Mouse (Mus musculus) lung, adult 2 months (tissue): ENCODE measurements around the gene Ephb3. TPM values are rescaled to one million over a fixed set of nuclear protein-coding genes. Genes with fewer than 3 reads are reported as not detected.
A peak's percentile ranks its signal among the peaks of the same experiment; 100 is the strongest.

Experiments used
- DNase-seq: peaks from one replicate; pipeline ENCODE4 v3.0.0; 2022
- H3K4me1 ChIP-seq: fragments of 200-500 bp; 2 replicates; pipeline ENCODE4 v1.6.1; 2011; ENCODE audit warnings: low read length; ENCODE audit not compliant: control insufficient read depth, insufficient read depth
- H3K4me3 ChIP-seq: fragments of 200-500 bp; replicated peaks from 2 replicates; pipeline ENCODE3; 2011; ENCODE audit warnings: low read depth, mild to moderate bottlenecking, control low read depth, low read length; ENCODE audit errors: extremely low read depth
- CTCF ChIP-seq: fragments of 200-500 bp; IDR thresholded peaks from 2 replicates; pipeline ENCODE4 v1.5.1; 2011; ENCODE audit warnings: mild to moderate bottlenecking, low read length, control low read depth; ENCODE audit not compliant: insufficient read depth
- POLR2A ChIP-seq: fragments of 200-500 bp; IDR thresholded peaks from 2 replicates; pipeline ENCODE4 v1.6.1; 2011; ENCODE audit warnings: low read depth, mild to moderate bottlenecking, control low read depth, low read length, borderline replicate concordance; ENCODE audit errors: extremely low read depth
- WGBS: fragments of 180-500 bp; shearing (Covaris S2); methylation state at CpG from one replicate; pipeline ENCODE4 v1.1.7; 2018; 5-methylcytosine and 5-hydroxymethylcytosine counted together
- polyA plus RNA-seq: library from polyadenylated mRNA; depleted of rRNA; stranded (reverse); fragments of >200 nt; gene quantifications from 2 replicates; pipeline ENCODE4 v1.2.3, GENCODE M21; 2012

Ephb3 gene
- polyA plus RNA-seq, 1 experiment = 50.5 TPM

DNA sequence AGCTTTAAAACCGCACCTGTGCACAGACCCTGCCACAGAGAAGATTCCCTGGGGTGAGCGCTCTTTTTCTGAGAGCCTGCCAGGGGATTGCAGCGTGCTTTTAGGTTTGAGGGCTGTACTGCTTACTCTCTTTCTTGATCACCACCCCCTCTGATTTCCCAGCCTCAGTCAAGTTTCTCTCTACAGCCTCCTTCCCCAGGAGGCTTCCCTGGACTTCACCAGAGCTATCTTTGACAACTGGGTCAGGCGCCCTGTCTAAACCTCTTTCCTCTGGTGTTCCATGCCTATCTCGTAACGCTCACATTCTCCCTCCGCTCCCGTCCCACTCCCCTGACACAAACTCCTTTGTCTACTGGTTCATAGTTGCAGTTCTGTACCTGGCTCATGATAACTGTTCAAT lies 5.1 kb upstream of the Ephb3 start:
- 85% methylated on average over 8 of the region's 8 CpGs for WGBS

DNA sequence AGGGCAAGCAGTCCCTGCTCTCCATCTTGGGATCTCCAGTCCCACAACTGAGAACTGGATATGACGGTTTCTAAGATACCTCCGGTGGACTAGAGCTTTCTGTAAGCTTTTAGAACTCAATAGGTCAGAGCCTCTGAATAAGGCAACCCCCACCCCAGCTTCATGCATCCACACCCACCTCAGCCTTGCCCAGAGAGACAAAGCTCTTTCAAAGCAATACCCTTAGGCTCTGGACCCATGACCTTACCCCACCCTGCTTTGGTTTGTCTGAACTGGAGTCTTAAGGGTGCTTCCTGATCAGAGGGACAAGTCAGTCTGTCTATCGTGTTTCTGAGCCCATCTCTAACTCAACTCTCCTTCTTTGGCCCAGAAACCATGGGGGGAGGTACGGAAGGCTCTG lies 1.8 kb upstream of the Ephb3 start:
- 86% methylated on average over 4 of the region's 4 CpGs for WGBS
- DNase-seq = no peak
- TF ChIP-seq POLR2A = no peak
- TF ChIP-seq CTCF = no peak
- H3K4me3 ChIP-seq = no peak overlapping the region
- no peaks in the 10 kb centered on the region for H3K4me1 ChIP-seq

More for the DNA sequence above, 5.1 kb upstream of the Ephb3 start:
- no peaks in the 10 kb centered on the region for H3K4me1 ChIP-seq
- TF ChIP-seq CTCF (no peak), POLR2A (no peak)
- no peak for DNase-seq
- H3K4me3 ChIP-seq = no peak overlapping the region

GRCm38 (mm10) chr16:21205093-21205886 lies 735 bp downstream of the Ephb3 start:
- DNase-seq = peak; percentile 44
- TF ChIP-seq POLR2A = no peak
- TF ChIP-seq CTCF = no peak
- Histone ChIP-seq H3K4me3 (peak overlapping the region; percentile 60), H3K4me1 (peaks cover 8% of the 10 kb centered on the region; the same call in 1 of the 2 replicates)
- 3% methylated on average over 60 of the region's 60 CpGs for WGBS

- Histone ChIP-seq H3K4me1 (peaks cover 15% of the 10 kb centered on the region; the same call in 1 of the 2 replicates), H3K4me3 (no peak overlapping the region)
- 39% methylated on average over 4 of the region's 4 CpGs for WGBS
- TF ChIP-seq POLR2A (0 out of 2 replicates have a peak, but pooled peaks have one; percentile 8), CTCF (no peak)
- peak; percentile 52 for DNase-seq
These were observed 3.5 kb downstream of the Ephb3 start for GRCm38 (mm10) chr16:21208001-21208565.

DNA sequence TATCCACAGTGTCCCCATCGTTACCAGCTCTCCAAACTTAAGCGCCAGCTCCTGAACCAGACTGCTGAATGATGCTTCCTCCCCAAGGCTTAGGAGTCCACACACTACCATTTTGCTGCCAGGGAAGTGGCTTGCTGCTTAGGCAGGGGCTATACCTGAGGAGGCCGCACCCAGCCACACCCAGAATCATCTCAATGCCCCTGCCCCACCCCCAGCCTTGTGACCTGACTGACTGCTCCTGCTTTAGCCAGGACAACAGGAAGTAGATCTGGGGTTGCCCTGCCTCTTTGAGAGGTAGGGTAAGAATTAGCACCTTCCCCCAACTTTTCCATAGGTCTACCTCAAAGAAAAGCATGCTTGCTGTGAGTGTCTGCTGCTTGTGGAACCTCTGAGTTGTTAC lies 4.7 kb downstream of the Ephb3 start:
- Histone ChIP-seq H3K4me1 (peaks cover 15% of the 10 kb centered on the region; the same call in 1 of the 2 replicates), H3K4me3 (no peak overlapping the region)
- WGBS = 75% methylated on average over 3 of the region's 3 CpGs
- DNase-seq = peak; percentile 25
- TF ChIP-seq POLR2A = no peak
- no peak for TF ChIP-seq CTCF

DNA sequence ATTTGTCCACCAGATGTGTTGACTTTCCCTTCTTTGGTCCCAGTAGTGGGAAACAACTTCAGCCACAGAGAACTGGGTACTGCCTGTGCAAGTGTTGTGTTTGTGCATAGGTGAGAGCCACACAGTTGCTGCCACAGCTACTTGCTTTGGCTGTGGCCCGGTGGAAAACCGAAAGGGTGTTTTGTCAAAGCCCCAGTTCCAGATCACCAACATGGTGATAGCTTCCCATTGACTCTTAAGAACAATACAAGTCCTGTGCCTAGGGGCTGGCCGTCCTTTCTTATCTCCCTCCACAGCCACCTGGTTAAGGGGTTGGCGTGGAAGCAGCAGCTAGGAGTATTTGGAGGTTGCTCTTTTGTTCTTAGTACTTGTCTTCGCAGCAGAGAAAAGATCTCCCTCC lies 5.6 kb downstream of the Ephb3 start:
- Histone ChIP-seq H3K4me1 (peaks cover 15% of the 10 kb centered on the region; the same call in 1 of the 2 replicates), H3K4me3 (no peak overlapping the region)
- 37% methylated on average over 5 of the region's 5 CpGs for WGBS
- no peak for DNase-seq
- no peak for TF ChIP-seq CTCF
- no peak for TF ChIP-seq POLR2A

GRCm38 (mm10) chr16:21210667-21211338 lies 6.2 kb downstream of the Ephb3 start:
- peaks cover 15% of the 10 kb centered on the region; the same call in 1 of the 2 replicates for H3K4me1 ChIP-seq
- TF ChIP-seq POLR2A (peak; percentile 10; the same call in 1 of the 2 replicates), CTCF (no peak)
- WGBS = 4% methylated on average over 22 of the region's 25 CpGs
- peak overlapping the region; percentile 30 for H3K4me3 ChIP-seq
- DNase-seq = peak; percentile 73

GRCm38 (mm10) chr16:21211501-21211900 lies 6.9 kb downstream of the Ephb3 start:
- WGBS = 53% methylated on average over 4 of the region's 4 CpGs
- TF ChIP-seq POLR2A (no peak), CTCF (no peak)
- peak overlapping the region; percentile 30 for H3K4me3 ChIP-seq

DNA sequence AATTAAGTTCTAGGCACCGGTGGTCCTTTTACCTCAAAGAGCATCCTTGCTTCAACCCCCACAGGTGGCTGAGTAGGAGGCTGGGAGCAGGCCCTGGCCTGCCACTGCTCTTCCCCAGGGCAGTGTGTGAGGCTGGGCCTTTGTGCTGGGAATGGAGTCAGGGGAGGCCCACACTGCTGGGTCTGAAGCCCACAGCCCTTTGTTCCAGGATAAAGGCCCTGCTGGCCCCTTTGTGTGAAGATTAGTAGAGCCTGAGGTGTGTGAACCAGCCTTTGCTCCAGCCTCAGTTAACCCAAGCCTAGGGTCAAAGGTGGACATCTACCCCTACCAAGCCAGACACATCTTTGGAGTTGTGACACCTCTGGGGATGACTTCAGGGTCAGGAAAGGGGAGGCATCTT lies 7.8 kb downstream of the Ephb3 start:
- no peak for TF ChIP-seq CTCF
- no peak for TF ChIP-seq POLR2A
- DNase-seq = no peak
- peaks cover 15% of the 10 kb centered on the region; the same call in 1 of the 2 replicates for H3K4me1 ChIP-seq
- H3K4me3 ChIP-seq = no peak overlapping the region
- WGBS = 73% methylated on average over 1 of the region's 1 CpGs

More at GRCm38 (mm10) chr16:21211501-21211900, 6.9 kb downstream of the Ephb3 start:
- H3K4me1 ChIP-seq = peaks cover 15% of the 10 kb centered on the region; the same call in 1 of the 2 replicates
- no peak for DNase-seq

DNA sequence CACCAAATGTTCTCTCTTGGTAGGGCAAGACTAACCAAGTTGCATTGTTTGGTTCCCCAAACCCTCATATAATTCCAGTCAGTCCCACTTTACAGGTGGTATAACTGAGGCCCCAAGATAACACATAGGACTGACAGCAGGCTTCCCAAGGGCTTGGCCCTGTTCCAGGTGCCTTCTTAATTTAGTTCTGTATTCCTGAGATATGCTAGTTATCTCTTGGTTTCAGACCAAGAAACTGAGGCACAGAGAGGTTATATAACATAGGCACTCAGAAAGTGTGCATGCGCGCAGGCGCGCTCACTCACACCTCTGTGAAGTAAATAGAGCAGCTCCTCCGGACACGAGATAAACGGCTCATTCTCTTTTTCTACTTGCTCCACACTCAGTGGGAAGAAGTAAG lies 9.4 kb downstream of the Ephb3 start:
- WGBS = 88% methylated on average over 7 of the region's 7 CpGs
- TF ChIP-seq CTCF = no peak
- no peak for TF ChIP-seq POLR2A

More for the DNA sequence above, 9.4 kb downstream of the Ephb3 start:
- H3K4me1 ChIP-seq = peaks cover 13% of the 10 kb centered on the region; the same call in 1 of the 2 replicates
- no peak overlapping the region for H3K4me3 ChIP-seq
- DNase-seq = no peak
